Mouse (Mus musculus) lung, postnatal 0 days (tissue): ENCODE data around the gene Abcc6. TPM values are rescaled to one million over a fixed set of nuclear protein-coding genes. Genes with fewer than 3 reads are reported as not detected.

Source experiments
- ATAC-seq: fragments of 200-750 bp; cut with Nextera tagmentation; 2 replicates; pipeline ENCODE4 v1.8.0; 2017; ENCODE audit warnings: moderate library complexity
- DNase-seq: peaks from one replicate; pipeline ENCODE4 v3.0.0-alpha.2; 2016; ENCODE audit warnings: low spot score
- H3K27ac ChIP-seq: fragments of 300-500 bp; sonication (generic); 2 replicates; pipeline ENCODE4 v1.5.1; 2014; ENCODE audit warnings: antibody characterized with exemption, mild to moderate bottlenecking, low read length, mixed read lengths
- H3K27me3 ChIP-seq: fragments of 300-500 bp; sonication (generic); replicated peaks from 2 replicates; pipeline ENCODE4 v1.6.1; 2014; ENCODE audit warnings: low read length, mixed read lengths; ENCODE audit not compliant: insufficient read depth
- H3K36me3 ChIP-seq: fragments of 300-500 bp; sonication (generic); 2 replicates; pipeline ENCODE4 v1.6.1; 2014; ENCODE audit warnings: low read length, mixed read lengths; ENCODE audit not compliant: insufficient read depth
- H3K4me1 ChIP-seq: fragments of 300-500 bp; sonication (generic); 2 replicates; pipeline ENCODE4 v1.6.1; 2014; ENCODE audit warnings: antibody characterized with exemption, low read depth, low read length, mixed read lengths; ENCODE audit not compliant: insufficient read depth
- H3K4me2 ChIP-seq: fragments of 300-500 bp; sonication (generic); replicated peaks from 2 replicates; pipeline ENCODE4 v1.6.1; 2014; ENCODE audit warnings: low read depth, mild to moderate bottlenecking, low read length, moderate library complexity, mixed read lengths
- H3K4me3 ChIP-seq: fragments of 300-500 bp; sonication (generic); 2 replicates; pipeline ENCODE4 v1.5.1; 2014; ENCODE audit warnings: low read depth, low read length
- H3K9ac ChIP-seq: fragments of 300-500 bp; sonication (generic); replicated peaks from 2 replicates; pipeline ENCODE4 v1.6.1; 2014; ENCODE audit warnings: low read depth, mild to moderate bottlenecking
- H3K9me3 ChIP-seq: fragments of 300-500 bp; sonication (generic); 2 replicates; pipeline ENCODE4 v1.6.1; 2016; ENCODE audit warnings: low read length, mixed read lengths
- CTCF ChIP-seq: IDR thresholded peaks from 2 replicates; pipeline ENCODE4 v1.5.1; 2016; ENCODE audit warnings: antibody characterized with exemption, mild to moderate bottlenecking
- EP300 ChIP-seq: IDR thresholded peaks from 2 replicates; pipeline ENCODE4 v1.6.1; 2016; ENCODE audit warnings: antibody characterized with exemption, mild to moderate bottlenecking, control low read depth
- WGBS: fragments of 180-500 bp; shearing (Covaris S2); extraction: QIAGEN DNeasy Blood & Tissue Kit; methylation state at CpG from one replicate; pipeline ENCODE4 v1.1.7; 2014; 5-methylcytosine and 5-hydroxymethylcytosine counted together
- polyA plus RNA-seq: library from polyadenylated mRNA; unstranded; fragments of >200 nt; fragmentation: Nextera tagmentation; extraction: Ambion mirVana; gene quantifications from 2 replicates; pipeline ENCODE4 v1.2.1, GENCODE M21; 2015

The Abcc6 gene
- polyA plus RNA-seq, 1 experiment from 2014 or later = 0.26 TPM

DNA sequence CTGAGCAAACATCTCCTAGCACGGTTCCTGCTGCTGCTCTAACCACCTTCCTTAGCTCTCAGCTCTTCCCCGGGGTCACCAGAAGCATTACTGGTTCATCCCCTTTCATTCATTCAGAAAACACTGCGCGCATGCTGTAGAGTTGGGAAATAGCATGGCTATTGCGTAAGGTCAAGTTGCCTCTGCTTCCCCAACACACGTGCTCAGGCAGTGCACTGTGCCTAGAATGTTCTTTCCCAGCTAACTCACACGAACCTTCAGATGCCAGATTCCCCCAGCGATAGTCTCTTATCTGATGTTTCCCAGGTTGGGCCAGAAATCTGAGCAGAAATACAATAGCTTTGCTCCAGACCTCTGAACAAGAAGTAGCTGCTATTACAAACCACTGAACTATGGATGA, 37.6 kb downstream of the Abcc6 start:
- H3K4me1 ChIP-seq = no peaks in the 10 kb centered on the region
- no peak overlapping the region for H3K27ac ChIP-seq
- no peak overlapping the region for H3K4me3 ChIP-seq
- H3K27me3 ChIP-seq = no peaks in the 10 kb centered on the region
- 66% methylated on average over 8 of the region's 8 CpGs for WGBS
- ATAC-seq (no peak), DNase-seq (peak; percentile 10)
- no peaks in the 10 kb centered on the region for H3K9me3 ChIP-seq
- no peak overlapping the region for H3K4me2 ChIP-seq
- TF ChIP-seq EP300 = no peak
- TF ChIP-seq CTCF = no peak
- H3K9ac ChIP-seq = no peak overlapping the region
- H3K36me3 ChIP-seq = no peaks in the 10 kb centered on the region

DNA sequence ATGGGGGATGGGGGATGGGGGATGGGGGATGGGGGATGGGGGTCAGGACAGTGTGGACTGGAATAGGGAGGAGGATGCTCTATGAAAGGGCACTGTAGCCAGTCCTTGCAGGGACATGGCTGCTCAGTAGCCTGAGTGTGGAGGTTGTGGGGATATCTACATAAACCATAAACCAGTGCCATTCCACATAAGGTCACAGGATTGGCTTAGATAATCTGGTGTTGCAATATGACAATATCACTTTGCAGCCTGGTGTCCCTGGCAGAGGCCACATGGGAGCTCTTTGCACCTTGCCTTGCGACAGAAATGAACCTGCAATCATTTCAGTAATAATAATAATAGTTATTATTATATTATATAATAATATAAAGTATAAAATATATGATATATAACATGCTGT, 41.8 kb downstream of the Abcc6 start:
- Histone ChIP-seq H3K4me3 (no peak overlapping the region), H3K27me3 (no peaks in the 10 kb centered on the region), H3K4me1 (no peaks in the 10 kb centered on the region), H3K9me3 (no peaks in the 10 kb centered on the region), H3K4me2 (no peak overlapping the region), H3K36me3 (no peaks in the 10 kb centered on the region), H3K9ac (no peak overlapping the region), H3K27ac (no peak overlapping the region)
- TF ChIP-seq CTCF = no peak
- no peak for TF ChIP-seq EP300
- WGBS = 82% methylated on average over 1 of the region's 1 CpGs
- ATAC-seq = no peak
- no peak for DNase-seq

DNA sequence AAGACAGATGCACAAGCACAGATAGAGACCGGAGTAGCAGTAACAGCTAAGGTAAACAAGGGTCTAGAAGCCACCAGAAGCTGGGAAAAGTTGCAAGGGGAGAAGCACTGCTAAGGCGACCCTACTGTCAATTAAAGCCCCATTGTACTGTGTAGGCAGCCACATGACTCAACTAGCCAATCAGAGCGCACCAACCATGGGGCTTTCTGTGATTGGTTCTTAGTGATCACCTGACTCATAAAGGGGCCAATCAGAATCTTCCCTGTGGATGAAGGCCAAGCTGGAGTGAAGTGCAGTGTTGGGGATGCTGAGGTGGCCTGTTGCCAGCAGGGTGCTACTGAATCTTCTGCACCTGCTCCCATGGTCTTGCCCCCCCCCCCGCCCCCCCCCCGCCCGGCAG, 43.2 kb downstream of the Abcc6 start:
- no peaks in the 10 kb centered on the region for H3K36me3 ChIP-seq
- no peaks in the 10 kb centered on the region for H3K4me1 ChIP-seq
- DNase-seq = no peak
- H3K27ac ChIP-seq = no peak overlapping the region
- no peak overlapping the region for H3K9ac ChIP-seq
- TF ChIP-seq EP300 (no peak), CTCF (no peak)
- H3K4me2 ChIP-seq = no peak overlapping the region
- no peak overlapping the region for H3K4me3 ChIP-seq
- ATAC-seq = no peak
- 71% methylated on average over 6 of the region's 6 CpGs for WGBS
- no peaks in the 10 kb centered on the region for H3K27me3 ChIP-seq
- no peaks in the 10 kb centered on the region for H3K9me3 ChIP-seq

DNA sequence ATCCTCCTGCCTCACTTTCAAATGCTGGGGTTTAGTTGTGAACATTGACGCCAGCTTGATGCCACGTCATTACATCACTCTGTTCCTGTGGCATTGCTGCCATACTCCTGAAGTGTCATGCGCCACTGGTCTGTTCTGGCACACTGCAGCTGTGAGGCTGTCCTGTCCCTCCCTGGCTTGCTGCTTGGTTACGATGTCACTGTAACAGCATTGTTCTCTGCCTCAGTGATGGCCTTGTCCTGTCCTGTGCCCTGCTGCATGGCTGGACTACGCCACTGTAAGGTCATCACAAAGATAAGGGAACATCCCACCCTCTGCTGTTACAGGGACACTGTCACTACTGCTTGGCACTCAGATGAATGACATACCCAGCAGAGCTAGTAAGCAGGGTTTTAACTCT, 48.5 kb downstream of the Abcc6 start:
- H3K4me1 ChIP-seq = no peaks in the 10 kb centered on the region
- no peak overlapping the region for H3K4me2 ChIP-seq
- DNase-seq = no peak
- H3K27me3 ChIP-seq = no peaks in the 10 kb centered on the region
- no peak overlapping the region for H3K9ac ChIP-seq
- ATAC-seq = no peak
- no peak overlapping the region for H3K27ac ChIP-seq
- H3K36me3 ChIP-seq = no peaks in the 10 kb centered on the region
- no peaks in the 10 kb centered on the region for H3K9me3 ChIP-seq
- H3K4me3 ChIP-seq = no peak overlapping the region
- WGBS = 76% methylated on average over 5 of the region's 5 CpGs
- no peak for TF ChIP-seq CTCF
- no peak for TF ChIP-seq EP300

DNA sequence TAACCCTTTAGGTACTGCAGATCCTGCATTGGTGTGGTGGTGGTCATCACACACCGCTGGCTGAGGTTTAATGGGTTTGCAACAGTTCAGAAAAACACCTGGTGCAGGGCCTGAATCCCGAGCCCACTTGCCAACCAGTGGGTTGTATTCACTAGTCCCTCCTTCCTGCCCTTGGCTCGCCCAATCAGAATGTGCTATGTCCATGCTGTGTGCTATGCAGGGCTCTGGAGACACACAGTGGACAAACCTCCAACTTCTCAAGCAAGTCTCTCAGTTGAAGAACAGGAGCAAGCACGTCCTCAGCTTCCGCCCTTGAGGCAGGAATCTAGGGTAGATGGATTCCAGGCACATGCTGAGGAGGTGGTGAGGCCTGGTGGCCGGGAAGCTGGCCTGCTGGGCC, 55.6 kb downstream of the Abcc6 start:
- Histone ChIP-seq H3K9ac (no peak overlapping the region), H3K4me1 (no peaks in the 10 kb centered on the region), H3K4me3 (no peak overlapping the region), H3K9me3 (no peaks in the 10 kb centered on the region), H3K4me2 (no peak overlapping the region), H3K36me3 (no peaks in the 10 kb centered on the region), H3K27me3 (no peaks in the 10 kb centered on the region), H3K27ac (no peak overlapping the region)
- peak; percentile 24 for DNase-seq
- WGBS = 58% methylated on average over 6 of the region's 6 CpGs
- TF ChIP-seq EP300 = no peak
- TF ChIP-seq CTCF = peak; percentile 16; the same call in 1 of the 2 replicates
- peak; percentile 43; the same call in 1 of the 2 replicates for ATAC-seq

DNA sequence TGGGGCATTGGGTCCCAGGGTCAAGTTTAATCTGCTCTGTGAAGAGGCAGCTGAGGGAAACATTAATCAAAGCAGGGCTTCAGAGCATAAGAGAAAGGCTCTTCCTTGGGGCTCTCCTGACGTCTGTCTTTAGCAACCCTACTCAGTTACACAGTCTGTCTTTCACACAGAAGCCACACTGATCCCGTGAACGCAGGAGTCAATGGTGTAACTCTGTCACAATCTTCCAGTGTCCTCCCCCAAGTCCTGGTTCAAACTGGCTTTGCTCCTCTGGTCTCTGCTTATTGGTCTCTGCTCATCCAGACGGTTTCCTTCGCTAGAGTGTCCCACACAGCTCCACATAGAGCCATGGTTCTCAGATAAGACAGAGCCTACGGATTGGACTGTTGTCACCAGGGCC, 56.0 kb downstream of the Abcc6 start:
- no peak overlapping the region for H3K4me3 ChIP-seq
- no peak for ATAC-seq
- TF ChIP-seq CTCF (no peak), EP300 (no peak)
- no peaks in the 10 kb centered on the region for H3K9me3 ChIP-seq
- no peaks in the 10 kb centered on the region for H3K27me3 ChIP-seq
- H3K9ac ChIP-seq = no peak overlapping the region
- no peak overlapping the region for H3K4me2 ChIP-seq
- H3K27ac ChIP-seq = no peak overlapping the region
- DNase-seq = no peak
- no peaks in the 10 kb centered on the region for H3K36me3 ChIP-seq
- 18% methylated on average over 6 of the region's 6 CpGs for WGBS
- H3K4me1 ChIP-seq = no peaks in the 10 kb centered on the region

DNA sequence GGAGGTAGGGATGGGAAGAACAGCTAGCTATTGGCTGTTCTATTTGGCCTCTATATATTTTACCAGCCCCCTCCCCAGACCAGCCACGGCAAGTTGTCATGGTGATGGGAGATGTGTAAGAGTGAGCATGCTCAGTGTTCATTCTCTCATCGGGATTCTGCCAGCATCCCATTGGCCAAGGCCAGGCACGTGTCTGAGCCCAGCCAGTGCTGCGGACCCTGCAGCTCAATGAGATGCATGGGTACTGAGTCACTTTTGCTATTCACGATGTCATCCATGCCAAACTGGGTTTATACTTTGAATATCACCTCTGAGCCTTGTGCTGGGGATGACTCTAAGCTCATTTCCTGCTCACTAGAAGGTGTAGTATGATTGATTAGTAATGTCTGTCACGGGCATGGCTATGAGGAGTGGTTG, 56.8 kb downstream of the Abcc6 start:
- H3K27ac ChIP-seq = no peak overlapping the region
- TF ChIP-seq CTCF (no peak), EP300 (no peak)
- no peak overlapping the region for H3K9ac ChIP-seq
- ATAC-seq (no peak), DNase-seq (no peak)
- H3K27me3 ChIP-seq = no peaks in the 10 kb centered on the region
- H3K4me1 ChIP-seq = no peaks in the 10 kb centered on the region
- no peak overlapping the region for H3K4me3 ChIP-seq
- no peak overlapping the region for H3K4me2 ChIP-seq
- H3K36me3 ChIP-seq = no peaks in the 10 kb centered on the region
- H3K9me3 ChIP-seq = no peaks in the 10 kb centered on the region
- WGBS = 71% methylated on average over 6 of the region's 6 CpGs
